Mouse (Mus musculus) embryonic facial prominence, embryonic 13.5 days (tissue): Measurements from ENCODE around the gene Gp5. TPM values are rescaled to one million over a fixed set of nuclear protein-coding genes. Genes with fewer than 3 reads are reported as not detected.

Experiments
- ATAC-seq: fragments of 200-750 bp; cut with Nextera tagmentation; 2 replicates; pipeline ENCODE4 v1.8.0; 2017; ENCODE audit warnings: low read depth; ENCODE audit not compliant: insufficient number of reproducible peaks, insufficient read depth, low FRiP score, low TSS enrichment
- H3K27ac ChIP-seq: fragments of 300-500 bp; sonication (generic); 2 replicates; pipeline ENCODE4 v1.5.1; 2015; ENCODE audit warnings: moderate library complexity, mild to moderate bottlenecking, inconsistent platforms
- H3K27me3 ChIP-seq: fragments of 300-500 bp; sonication (generic); 2 replicates; pipeline ENCODE4 v1.6.1; 2015; ENCODE audit warnings: mild to moderate bottlenecking, inconsistent platforms
- H3K36me3 ChIP-seq: fragments of 300-500 bp; sonication (generic); 2 replicates; pipeline ENCODE4 v1.6.1; 2015; ENCODE audit warnings: mild to moderate bottlenecking, inconsistent platforms
- H3K4me1 ChIP-seq: fragments of 300-500 bp; sonication (generic); 2 replicates; pipeline ENCODE4 v1.6.1; 2015; ENCODE audit warnings: inconsistent platforms
- H3K4me2 ChIP-seq: fragments of 300-500 bp; sonication (generic); 2 replicates; pipeline ENCODE4 v1.6.1; 2015; ENCODE audit warnings: moderate library complexity, mild to moderate bottlenecking, inconsistent platforms
- H3K4me3 ChIP-seq: fragments of 300-500 bp; sonication (generic); 2 replicates; pipeline ENCODE4 v1.5.1; 2015; ENCODE audit warnings: mild to moderate bottlenecking, inconsistent platforms
- H3K9ac ChIP-seq: fragments of 300-500 bp; sonication (generic); 2 replicates; pipeline ENCODE4 v1.6.1; 2015; ENCODE audit warnings: mild to moderate bottlenecking, inconsistent platforms
- H3K9me3 ChIP-seq: fragments of 300-500 bp; sonication (generic); 2 replicates; pipeline ENCODE4 v1.6.1; 2016; ENCODE audit warnings: inconsistent platforms
- WGBS: fragments of 180-500 bp; shearing (Covaris S2); methylation state at CpG from one replicate; pipeline ENCODE4 v1.1.7; 2015; ENCODE audit warnings: mixed read lengths; 5-methylcytosine and 5-hydroxymethylcytosine counted together
- polyA plus RNA-seq: library from polyadenylated mRNA; unstranded; fragments of >200 nt; fragmentation: Nextera tagmentation; extraction: Ambion mirVana; gene quantifications from 2 replicates; pipeline ENCODE4 v1.2.1, GENCODE M21; 2015

Gp5 gene
- polyA plus RNA-seq, 1 experiment from 2014 or later = 1.1 TPM

GRCm38 (mm10) chr16:30260012-30260635 lies 50.5 kb downstream of the Gp5 start:
- no peaks in the 10 kb centered on the region for H3K36me3 ChIP-seq
- H3K9me3 ChIP-seq = no peaks in the 10 kb centered on the region
- no peak for ATAC-seq
- H3K27me3 ChIP-seq = no peaks in the 10 kb centered on the region
- peaks cover 2% of the 10 kb centered on the region; the same call in 1 of the 2 replicates for H3K4me1 ChIP-seq
- H3K4me2 ChIP-seq = no peak overlapping the region
- 87% methylated on average over 15 of the region's 15 CpGs for WGBS
- H3K4me3 ChIP-seq = no peak overlapping the region
- H3K9ac ChIP-seq = no peak overlapping the region
- no peak overlapping the region for H3K27ac ChIP-seq

GRCm38 (mm10) chr16:30259444-30259843 lies 51.1 kb downstream of the Gp5 start:
- Histone ChIP-seq H3K36me3 (no peaks in the 10 kb centered on the region), H3K4me1 (0 out of 2 replicates have a peak, but pooled peaks cover 4% of the 10 kb centered on the region), H3K27me3 (no peaks in the 10 kb centered on the region), H3K4me3 (no peak overlapping the region), H3K9ac (no peak overlapping the region), H3K4me2 (no peak overlapping the region), H3K27ac (no peak overlapping the region), H3K9me3 (no peaks in the 10 kb centered on the region)
- no peak for ATAC-seq
- WGBS = 78% methylated on average over 10 of the region's 10 CpGs

- H3K4me3 ChIP-seq = no peak overlapping the region
- H3K4me2 ChIP-seq = no peak overlapping the region
- no peak for ATAC-seq
Measured at GRCm38 (mm10) chr16:30258441-30258840, 52.1 kb downstream of the Gp5 start.

GRCm38 (mm10) chr16:30257718-30258117 lies 52.9 kb downstream of the Gp5 start:
- Histone ChIP-seq H3K9me3 (no peaks in the 10 kb centered on the region), H3K4me3 (no peak overlapping the region), H3K27ac (no peak overlapping the region), H3K4me1 (0 out of 2 replicates have a peak, but pooled peaks cover 4% of the 10 kb centered on the region), H3K36me3 (no peaks in the 10 kb centered on the region), H3K9ac (no peak overlapping the region), H3K4me2 (no peak overlapping the region), H3K27me3 (no peaks in the 10 kb centered on the region)
- ATAC-seq = no peak
- 84% methylated on average over 9 of the region's 9 CpGs for WGBS

More at GRCm38 (mm10) chr16:30258441-30258840, 52.1 kb downstream of the Gp5 start:
- Histone ChIP-seq H3K27ac (no peak overlapping the region), H3K36me3 (no peaks in the 10 kb centered on the region), H3K9me3 (no peaks in the 10 kb centered on the region), H3K4me1 (0 out of 2 replicates have a peak, but pooled peaks cover 4% of the 10 kb centered on the region), H3K27me3 (no peaks in the 10 kb centered on the region), H3K9ac (no peak overlapping the region)
- WGBS = 91% methylated on average over 7 of the region's 7 CpGs

Other genes starting within 250 kb of the Gp5 start
- gene Hes1, start 246.4 kb downstream of the Gp5 start, polyA plus RNA-seq = 42.9 and 44.3 TPM in 2 replicates
- 0.10 TPM in 1 of 2 replicates, not detected in the other for gene Cpn2, start 43.3 kb downstream of the Gp5 start, polyA plus RNA-seq
- 1.1 and 1.4 TPM in 2 replicates for gene Lrrc15, start 27.5 kb downstream of the Gp5 start, polyA plus RNA-seq
- 9.3 and 10.9 TPM in 2 replicates for gene Atp13a3, start 95.2 kb upstream of the Gp5 start, polyA plus RNA-seq
- 32.5 and 32.7 TPM in 2 replicates for gene Tmem44, start 240.1 kb upstream of the Gp5 start, polyA plus RNA-seq